Mouse (Mus musculus) neural tube, embryonic 15.5 days (tissue): ENCODE measurements around the gene Ctns. TPM values are rescaled to one million over a fixed set of nuclear protein-coding genes. Genes with fewer than 3 reads are reported as not detected.

Source experiments
- ATAC-seq: fragments of 200-750 bp; cut with Nextera tagmentation; 2 replicates; pipeline ENCODE4 v1.8.0; 2017; ENCODE audit warnings: mild to moderate bottlenecking, moderate TSS enrichment, moderate library complexity; ENCODE audit not compliant: low FRiP score
- H3K27ac ChIP-seq: fragments of 300-500 bp; sonication (generic); replicated peaks from 2 replicates; pipeline ENCODE4 v1.5.1; 2015; ENCODE audit warnings: mild to moderate bottlenecking, inconsistent platforms
- H3K27me3 ChIP-seq: fragments of 300-500 bp; sonication (generic); replicated peaks from 2 replicates; pipeline ENCODE4 v1.6.1; 2015; ENCODE audit warnings: inconsistent platforms
- H3K36me3 ChIP-seq: fragments of 300-500 bp; sonication (generic); 2 replicates; pipeline ENCODE4 v1.6.1; 2015; ENCODE audit warnings: inconsistent platforms
- H3K4me1 ChIP-seq: fragments of 300-500 bp; sonication (generic); 2 replicates; pipeline ENCODE4 v1.6.1; 2015; ENCODE audit warnings: inconsistent platforms
- H3K4me2 ChIP-seq: fragments of 300-500 bp; sonication (generic); 2 replicates; pipeline ENCODE4 v1.6.1; 2015; ENCODE audit warnings: inconsistent platforms, mild to moderate bottlenecking, moderate library complexity
- H3K4me3 ChIP-seq: fragments of 300-500 bp; sonication (generic); replicated peaks from 2 replicates; pipeline ENCODE4 v1.5.1; 2015; ENCODE audit warnings: mild to moderate bottlenecking, inconsistent platforms
- H3K9ac ChIP-seq: fragments of 300-500 bp; sonication (generic); replicated peaks from 2 replicates; pipeline ENCODE4 v1.6.1; 2015; ENCODE audit warnings: mild to moderate bottlenecking, inconsistent platforms
- H3K9me3 ChIP-seq: fragments of 300-500 bp; sonication (generic); replicated peaks from 2 replicates; pipeline ENCODE4 v1.6.1; 2016; ENCODE audit warnings: inconsistent platforms
- WGBS: fragments of 180-500 bp; shearing (Covaris S2); methylation state at CpG from one replicate; pipeline ENCODE4 v1.1.7; 2015; ENCODE audit warnings: mixed read lengths; 5-methylcytosine and 5-hydroxymethylcytosine counted together
- polyA plus RNA-seq: library from polyadenylated mRNA; unstranded; fragments of >200 nt; fragmentation: Nextera tagmentation; extraction: Ambion mirVana; gene quantifications from 2 replicates; pipeline ENCODE4 v1.2.1, GENCODE M21; 2015

The Ctns gene
- polyA plus RNA-seq, 1 experiment from 2014 or later, result 17.7 TPM

- H3K27me3 ChIP-seq, result no peaks in the 10 kb centered on the region
- no peaks in the 10 kb centered on the region for H3K9me3 ChIP-seq
- H3K27ac ChIP-seq, result no peak overlapping the region
- peaks cover 6% of the 10 kb centered on the region for H3K36me3 ChIP-seq
- WGBS, result 90% methylated on average over 6 of the region's 6 CpGs
- no peak overlapping the region for H3K9ac ChIP-seq
- no peaks in the 10 kb centered on the region for H3K4me1 ChIP-seq
- H3K4me2 ChIP-seq, result no peak overlapping the region
- H3K4me3 ChIP-seq, result no peak overlapping the region
- no peak for ATAC-seq
Measured at GRCm38 (mm10) chr11:73168576-73168975, 30.3 kb downstream of the Ctns start.

DNA sequence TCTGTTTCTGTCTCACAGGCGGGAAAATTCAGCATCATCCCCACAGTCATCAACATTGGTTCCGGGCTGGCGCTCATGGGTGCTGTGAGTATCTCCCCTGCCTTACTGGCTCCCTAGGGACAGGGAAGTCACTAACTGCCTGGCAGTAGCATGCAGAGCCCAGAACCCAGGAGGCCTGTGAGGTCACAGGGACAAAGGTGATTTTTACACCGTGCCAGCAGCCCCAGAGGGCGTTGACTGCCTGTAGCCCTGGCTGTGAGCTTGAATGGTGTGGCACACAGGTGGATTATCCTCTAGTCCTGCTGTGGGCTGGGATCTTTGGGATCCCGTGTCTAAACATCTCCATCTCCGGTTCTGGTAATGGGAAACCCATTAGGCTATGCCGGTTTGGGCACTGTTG lies 30.8 kb downstream of the Ctns start:
- no peak for ATAC-seq
- H3K36me3 ChIP-seq, result peaks cover 1% of the 10 kb centered on the region; the same call in 1 of the 2 replicates
- no peaks in the 10 kb centered on the region for H3K9me3 ChIP-seq
- H3K9ac ChIP-seq, result no peak overlapping the region
- no peaks in the 10 kb centered on the region for H3K4me1 ChIP-seq
- 86% methylated on average over 8 of the region's 8 CpGs for WGBS
- no peak overlapping the region for H3K4me2 ChIP-seq
- H3K4me3 ChIP-seq, result no peak overlapping the region
- H3K27ac ChIP-seq, result no peak overlapping the region
- no peaks in the 10 kb centered on the region for H3K27me3 ChIP-seq

- Histone ChIP-seq H3K4me2 (no peak overlapping the region), H3K27ac (no peak overlapping the region), H3K4me3 (no peak overlapping the region), H3K9ac (no peak overlapping the region), H3K27me3 (peaks cover 19% of the 10 kb centered on the region), H3K36me3 (no peaks in the 10 kb centered on the region), H3K4me1 (peaks cover 14% of the 10 kb centered on the region), H3K9me3 (no peaks in the 10 kb centered on the region)
- WGBS, result 71% methylated on average over 5 of the region's 5 CpGs
- ATAC-seq, result no peak
Measured at GRCm38 (mm10) chr11:73162284-73162683, 36.6 kb downstream of the Ctns start.

DNA sequence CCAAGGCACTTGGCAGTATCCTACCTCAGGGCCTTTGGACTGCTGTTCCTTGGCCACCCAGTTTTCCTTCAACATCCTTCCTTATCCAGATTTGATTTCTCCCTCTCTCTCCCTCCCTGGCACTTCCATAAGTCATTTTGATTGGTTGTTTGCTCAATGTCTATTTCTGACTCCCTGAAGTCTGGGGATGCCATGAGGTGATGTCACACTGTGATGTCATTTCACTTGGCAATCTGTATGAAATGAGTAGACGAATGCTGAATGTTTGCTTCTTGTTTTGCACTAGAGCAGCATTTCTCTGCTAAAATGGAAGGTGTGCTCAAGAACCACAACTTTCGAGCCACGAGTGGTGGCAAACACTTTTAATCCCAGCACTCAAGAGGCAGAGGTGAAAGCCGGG lies 37.2 kb downstream of the Ctns start:
- Histone ChIP-seq H3K4me3 (no peak overlapping the region), H3K4me1 (peaks cover 14% of the 10 kb centered on the region), H3K9ac (no peak overlapping the region), H3K27ac (no peak overlapping the region), H3K9me3 (no peaks in the 10 kb centered on the region), H3K4me2 (no peak overlapping the region), H3K27me3 (peaks cover 19% of the 10 kb centered on the region), H3K36me3 (no peaks in the 10 kb centered on the region)
- ATAC-seq, result no peak
- WGBS, result 88% methylated on average over 4 of the region's 4 CpGs

- Histone ChIP-seq H3K4me2 (peak overlapping the region; percentile 83), H3K9me3 (no peaks in the 10 kb centered on the region), H3K36me3 (no peaks in the 10 kb centered on the region), H3K4me1 (peaks cover 14% of the 10 kb centered on the region), H3K4me3 (peak overlapping the region; percentile 45), H3K27me3 (peaks cover 19% of the 10 kb centered on the region), H3K9ac (peak overlapping the region; percentile 37), H3K27ac (no peak overlapping the region)
- 21% methylated on average over 6 of the region's 6 CpGs for WGBS
- ATAC-seq, result no peak; the same call in 1 of the 2 replicates
Measured at GRCm38 (mm10) chr11:73160811-73161200, 38.0 kb downstream of the Ctns start.

GRCm38 (mm10) chr11:73159957-73160810 lies 38.7 kb downstream of the Ctns start, which contains the start of gene P2rx5:
P2rx5 (plus strand) TSS chr11:73160421.
- no peaks in the 10 kb centered on the region for H3K36me3 ChIP-seq
- 3% methylated on average over 49 of the region's 49 CpGs for WGBS
- no peaks in the 10 kb centered on the region for H3K9me3 ChIP-seq
- peak within 1 kb of the TSS; percentile 45 for H3K4me3 ChIP-seq
- no peak within 1 kb of the TSS for H3K27ac ChIP-seq
- ATAC-seq, result peak; percentile 76
- H3K27me3 ChIP-seq, result peaks cover 19% of the 10 kb centered on the region
- peak within 1 kb of the TSS; percentile 37 for H3K9ac ChIP-seq
- H3K4me2 ChIP-seq, result peak within 1 kb of the TSS; percentile 83
- H3K4me1 ChIP-seq, result peaks cover 14% of the 10 kb centered on the region

- peaks cover 2% of the 10 kb centered on the region for H3K4me1 ChIP-seq
- no peak overlapping the region for H3K4me2 ChIP-seq
- 77% methylated on average over 6 of the region's 6 CpGs for WGBS
- H3K27me3 ChIP-seq, result peaks cover 9% of the 10 kb centered on the region
- H3K36me3 ChIP-seq, result no peaks in the 10 kb centered on the region
- H3K27ac ChIP-seq, result no peak overlapping the region
- no peak for ATAC-seq
- no peak overlapping the region for H3K9ac ChIP-seq
- no peak overlapping the region for H3K4me3 ChIP-seq
- H3K9me3 ChIP-seq, result no peaks in the 10 kb centered on the region
Measured at GRCm38 (mm10) chr11:73155071-73155470, 43.8 kb downstream of the Ctns start.

GRCm38 (mm10) chr11:73148209-73148608 lies 50.6 kb downstream of the Ctns start:
- H3K9ac ChIP-seq, result no peak overlapping the region
- ATAC-seq, result no peak
- H3K9me3 ChIP-seq, result no peaks in the 10 kb centered on the region
- H3K4me3 ChIP-seq, result no peak overlapping the region
- no peaks in the 10 kb centered on the region for H3K4me1 ChIP-seq
- H3K36me3 ChIP-seq, result no peaks in the 10 kb centered on the region
- WGBS, result 80% methylated on average over 9 of the region's 9 CpGs
- no peaks in the 10 kb centered on the region for H3K27me3 ChIP-seq
- H3K27ac ChIP-seq, result no peak overlapping the region
- H3K4me2 ChIP-seq, result no peak overlapping the region

GRCm38 (mm10) chr11:73146975-73147365 lies 51.9 kb downstream of the Ctns start:
- Histone ChIP-seq H3K27me3 (no peaks in the 10 kb centered on the region), H3K4me3 (no peak overlapping the region), H3K4me1 (no peaks in the 10 kb centered on the region), H3K4me2 (no peak overlapping the region), H3K36me3 (no peaks in the 10 kb centered on the region), H3K27ac (no peak overlapping the region), H3K9me3 (no peaks in the 10 kb centered on the region), H3K9ac (no peak overlapping the region)
- ATAC-seq, result no peak
- WGBS, result 69% methylated on average over 7 of the region's 7 CpGs

GRCm38 (mm10) chr11:73146026-73146974 lies 52.5 kb downstream of the Ctns start:
- ATAC-seq, result no peak
- WGBS, result 69% methylated on average over 11 of the region's 11 CpGs
- H3K4me1 ChIP-seq, result no peaks in the 10 kb centered on the region
- no peak overlapping the region for H3K4me3 ChIP-seq
- no peak overlapping the region for H3K9ac ChIP-seq
- H3K9me3 ChIP-seq, result no peaks in the 10 kb centered on the region
- H3K4me2 ChIP-seq, result no peak overlapping the region
- no peaks in the 10 kb centered on the region for H3K27me3 ChIP-seq
- H3K36me3 ChIP-seq, result no peaks in the 10 kb centered on the region
- no peak overlapping the region for H3K27ac ChIP-seq

DNA sequence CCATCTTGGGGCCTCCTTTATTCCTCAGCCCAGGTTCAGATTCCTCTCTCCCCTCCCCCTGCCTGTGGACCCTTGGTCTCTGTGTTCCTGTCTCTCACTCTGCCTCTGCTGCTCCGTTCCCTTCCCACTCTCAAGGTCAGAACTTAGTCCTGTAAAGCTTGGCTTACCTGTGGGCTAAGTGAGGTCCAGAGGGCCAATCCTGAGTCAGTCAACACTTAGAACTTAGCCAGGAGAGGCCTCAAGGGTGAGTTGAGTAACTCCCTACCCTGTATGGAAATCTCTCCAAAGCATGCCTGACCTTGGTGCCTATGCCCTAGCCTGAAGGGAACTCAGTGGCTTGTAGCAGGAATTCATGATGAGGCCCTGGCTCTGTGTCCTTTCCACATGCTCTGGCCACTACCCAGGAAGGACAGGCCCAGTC lies 54.6 kb downstream of the Ctns start:
- Histone ChIP-seq H3K27me3 (no peaks in the 10 kb centered on the region), H3K4me2 (no peak overlapping the region), H3K9me3 (no peaks in the 10 kb centered on the region), H3K4me1 (no peaks in the 10 kb centered on the region), H3K4me3 (no peak overlapping the region), H3K9ac (no peak overlapping the region), H3K27ac (no peak overlapping the region), H3K36me3 (no peaks in the 10 kb centered on the region)
- no peak for ATAC-seq
- WGBS, result 69% methylated on average over 1 of the region's 1 CpGs
